Mouse (Mus musculus) kidney, postnatal 0 days (tissue): Measurements from ENCODE around the gene Tle3. TPM values are rescaled to one million over a fixed set of nuclear protein-coding genes. Genes with fewer than 3 reads are reported as not detected.

ENCODE experiments used
- ATAC-seq: fragments of 200-750 bp; cut with Nextera tagmentation; replicated peaks from 2 replicates; pipeline ENCODE4 v1.8.0; 2017; ENCODE audit warnings: low read depth, moderate number of reproducible peaks, moderate TSS enrichment, moderate library complexity; ENCODE audit not compliant: low FRiP score
- DNase-seq: peaks from one replicate; pipeline ENCODE4 v3.0.0-alpha.2; 2016; ENCODE audit warnings: low spot score
- H3K27ac ChIP-seq: fragments of 300-500 bp; sonication (generic); 2 replicates; pipeline ENCODE4 v1.5.1; 2014; ENCODE audit warnings: mild to moderate bottlenecking
- H3K27me3 ChIP-seq: fragments of 300-500 bp; sonication (generic); 2 replicates; pipeline ENCODE4 v1.6.1; 2014; ENCODE audit warnings: low read length, mixed read lengths; ENCODE audit not compliant: insufficient read depth
- H3K36me3 ChIP-seq: fragments of 300-500 bp; sonication (generic); 2 replicates; pipeline ENCODE4 v1.6.1; 2014; ENCODE audit warnings: low read length, mixed read lengths; ENCODE audit not compliant: insufficient read depth
- H3K4me1 ChIP-seq: fragments of 300-500 bp; sonication (generic); replicated peaks from 2 replicates; pipeline ENCODE4 v1.6.1; 2014; ENCODE audit warnings: antibody characterized with exemption, low read length, mixed read lengths; ENCODE audit not compliant: insufficient read depth
- H3K4me2 ChIP-seq: fragments of 300-500 bp; sonication (generic); 2 replicates; pipeline ENCODE4 v1.6.1; 2014; ENCODE audit warnings: mild to moderate bottlenecking, low read length, moderate library complexity, mixed read lengths
- H3K4me3 ChIP-seq: fragments of 300-500 bp; sonication (generic); replicated peaks from 2 replicates; pipeline ENCODE4 v1.5.1; 2014; ENCODE audit warnings: low read depth, low read length
- H3K9ac ChIP-seq: fragments of 300-500 bp; sonication (generic); 2 replicates; pipeline ENCODE4 v1.6.1; 2014; ENCODE audit warnings: low read depth, low read length
- H3K9me3 ChIP-seq: fragments of 300-500 bp; sonication (generic); replicated peaks from 2 replicates; pipeline ENCODE4 v1.6.1; 2016; ENCODE audit warnings: low read length, inconsistent platforms, mixed read lengths
- CTCF ChIP-seq: IDR thresholded peaks from 2 replicates; pipeline ENCODE4 v1.5.1; 2016; ENCODE audit warnings: antibody characterized with exemption, low read depth, mild to moderate bottlenecking, moderate library complexity
- WGBS: fragments of 180-500 bp; shearing (Covaris S2); extraction: QIAGEN DNeasy Blood & Tissue Kit; methylation state at CpG from one replicate; pipeline ENCODE4 v1.1.7; 2014; 5-methylcytosine and 5-hydroxymethylcytosine counted together
- polyA plus RNA-seq: library from polyadenylated mRNA; unstranded; fragments of >200 nt; fragmentation: Nextera tagmentation; extraction: Ambion mirVana; gene quantifications from 2 replicates; pipeline ENCODE4 v1.2.1, GENCODE M21; 2015

Tle3 gene
- polyA plus RNA-seq, 1 experiment from 2014 or later: 22.0 TPM

- Histone ChIP-seq H3K4me3 (no peak overlapping the region), H3K9ac (no peak overlapping the region), H3K27ac (no peak overlapping the region), H3K4me2 (no peak overlapping the region), H3K4me1 (peaks cover 24% of the 10 kb centered on the region), H3K9me3 (no peaks in the 10 kb centered on the region), H3K27me3 (no peaks in the 10 kb centered on the region), H3K36me3 (peaks cover 46% of the 10 kb centered on the region)
- WGBS: 82% methylated on average over 5 of the region's 5 CpGs
- ATAC-seq (no peak), DNase-seq (no peak)
- TF ChIP-seq CTCF: no peak
Measured at GRCm38 (mm10) chr9:61402716-61403115, 30.6 kb downstream of the Tle3 start.

- H3K36me3 ChIP-seq: peaks cover 49% of the 10 kb centered on the region
- 55% methylated on average over 16 of the region's 16 CpGs for WGBS
- peaks cover 24% of the 10 kb centered on the region for H3K4me1 ChIP-seq
Measured at GRCm38 (mm10) chr9:61403866-61404614, 31.9 kb downstream of the Tle3 start.

GRCm38 (mm10) chr9:61404615-61404980 is 32.4 kb downstream of the Tle3 start:
- ATAC-seq (no peak), DNase-seq (no peak)
- peaks cover 24% of the 10 kb centered on the region for H3K4me1 ChIP-seq
- peak overlapping the region; percentile 43 for H3K4me2 ChIP-seq
- H3K9me3 ChIP-seq: no peaks in the 10 kb centered on the region
- no peak for TF ChIP-seq CTCF
- H3K36me3 ChIP-seq: peaks cover 49% of the 10 kb centered on the region
- H3K4me3 ChIP-seq: no peak overlapping the region
- no peak overlapping the region; the same call in 1 of the 2 replicates for H3K27ac ChIP-seq
- no peaks in the 10 kb centered on the region for H3K27me3 ChIP-seq
- WGBS: 59% methylated on average over 3 of the region's 3 CpGs
- H3K9ac ChIP-seq: no peak overlapping the region

More at GRCm38 (mm10) chr9:61403866-61404614, 31.9 kb downstream of the Tle3 start:
- Histone ChIP-seq H3K4me2 (no peak overlapping the region), H3K9me3 (no peaks in the 10 kb centered on the region), H3K9ac (no peak overlapping the region), H3K4me3 (no peak overlapping the region), H3K27me3 (no peaks in the 10 kb centered on the region), H3K27ac (no peak overlapping the region)
- no peak for ATAC-seq
- DNase-seq: peak; percentile 49
- no peak for TF ChIP-seq CTCF

- Histone ChIP-seq H3K36me3 (peaks cover 49% of the 10 kb centered on the region), H3K27ac (peak overlapping the region; percentile 3; the same call in 1 of the 2 replicates), H3K9ac (no peak overlapping the region), H3K27me3 (no peaks in the 10 kb centered on the region), H3K9me3 (no peaks in the 10 kb centered on the region), H3K4me2 (peak overlapping the region; percentile 43), H3K4me1 (peaks cover 24% of the 10 kb centered on the region), H3K4me3 (no peak overlapping the region)
- ATAC-seq (peak; percentile 55; the same call in 1 of the 2 replicates), DNase-seq (peak; percentile 85)
- TF ChIP-seq CTCF: no peak
- WGBS: 10% methylated on average over 19 of the region's 19 CpGs
Measured at GRCm38 (mm10) chr9:61404998-61405621, 32.9 kb downstream of the Tle3 start.

DNA sequence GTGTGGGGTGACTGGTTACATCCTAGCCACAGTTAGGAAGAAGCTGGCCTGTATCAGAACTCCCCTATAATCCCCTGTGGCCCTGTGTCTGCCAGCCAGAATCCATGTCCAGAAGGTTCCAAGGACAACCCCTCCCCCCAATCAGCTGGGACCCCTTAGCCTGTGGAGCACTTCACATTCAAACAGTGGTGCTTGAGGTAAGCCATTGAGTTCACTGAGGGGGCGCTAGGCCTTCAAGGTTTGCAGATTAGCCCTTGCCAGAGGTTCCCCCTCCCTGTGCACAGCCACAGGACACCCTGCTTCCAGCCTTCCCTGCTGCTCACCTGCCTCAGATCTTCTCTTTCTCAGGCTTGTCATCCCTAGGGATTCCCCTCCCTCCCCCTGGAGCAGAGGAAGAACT is 34.2 kb downstream of the Tle3 start:
- H3K9me3 ChIP-seq: no peaks in the 10 kb centered on the region
- H3K9ac ChIP-seq: no peak overlapping the region
- H3K4me3 ChIP-seq: no peak overlapping the region
- no peak for TF ChIP-seq CTCF
- ATAC-seq: no peak
- H3K4me1 ChIP-seq: peaks cover 24% of the 10 kb centered on the region
- no peak overlapping the region for H3K27ac ChIP-seq
- H3K4me2 ChIP-seq: no peak overlapping the region
- 100% methylated on average over 1 of the region's 1 CpGs for WGBS
- H3K36me3 ChIP-seq: peaks cover 55% of the 10 kb centered on the region
- H3K27me3 ChIP-seq: no peaks in the 10 kb centered on the region
- DNase-seq: no peak

DNA sequence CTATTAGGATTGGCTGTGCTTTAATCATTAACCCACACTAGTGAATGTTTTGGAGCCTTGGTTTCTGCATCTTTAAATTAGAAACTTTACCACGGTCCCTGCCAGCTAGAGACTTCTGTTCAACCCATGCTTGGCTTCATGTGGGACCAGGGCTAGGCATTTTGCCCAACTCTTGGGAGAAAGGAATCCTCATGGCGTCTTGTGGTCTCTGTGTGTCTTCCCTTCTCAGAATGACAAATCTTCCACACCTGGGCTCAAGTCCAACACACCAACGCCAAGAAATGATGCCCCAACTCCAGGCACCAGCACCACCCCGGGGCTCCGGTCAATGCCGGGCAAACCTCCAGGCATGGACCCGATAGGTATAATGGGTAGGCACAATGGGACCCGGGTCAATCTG is 36.9 kb downstream of the Tle3 start:
- Histone ChIP-seq H3K4me2 (no peak overlapping the region), H3K9ac (no peak overlapping the region), H3K4me1 (peaks cover 15% of the 10 kb centered on the region), H3K9me3 (no peaks in the 10 kb centered on the region), H3K4me3 (no peak overlapping the region), H3K36me3 (peaks cover 77% of the 10 kb centered on the region), H3K27me3 (no peaks in the 10 kb centered on the region), H3K27ac (no peak overlapping the region)
- ATAC-seq (no peak), DNase-seq (peak; percentile 17)
- TF ChIP-seq CTCF: no peak
- WGBS: 72% methylated on average over 8 of the region's 8 CpGs
